In genomic region chr6:127454809-127455208, GRCm38 (mm10) we compare ENCODE assay signal across 11 mouse cellular contexts. TPM values are rescaled to one million over a fixed set of nuclear protein-coding genes. Genes with fewer than 3 reads are reported as not detected.
DNase-seq lines count a peak whose midpoint lies in the region; ATAC-seq lines count a peak whose summit lies in the region.
"Had no signal": no experiment of that assay in that cellular context is flagged by ENCODE, and none has a peak within 500 bp of the region (broad histone marks: within the 10 kb centered on the region; RNA-seq: fewer than 3 reads in every experiment).

No protein-coding gene starts in this region.

- no peak for ATAC-seq in kidney, embryonic 15.5 days (replicated peaks; ENCODE audit: low FRiP score)
- no peak for ATAC-seq in hindbrain, embryonic 14.5 days (ENCODE audit: low FRiP score)
- no peak for ATAC-seq in midbrain, embryonic 12.5 days (ENCODE audit: low FRiP score, low read depth)
- ATAC-seq in monocyte, adult 5-6 weeks (replicated peaks; ENCODE audit: insufficient number of reproducible peaks, low FRiP score, low TSS enrichment, poor library complexity, severe bottlenecking), result no peak

- no peaks in the 10 kb centered on the region for H3K36me3 ChIP-seq in kidney, embryonic 15.5 days
- no peaks in the 10 kb centered on the region for H3K36me3 ChIP-seq in forebrain, embryonic 10.5 days (replicated peaks)
- no peaks in the 10 kb centered on the region for H3K36me3 ChIP-seq in hindbrain, embryonic 14.5 days (replicated peaks; ENCODE audit: control insufficient read depth, insufficient read depth)
- no peaks in the 10 kb centered on the region for H3K36me3 ChIP-seq in midbrain, embryonic 12.5 days

- H3K4me2 ChIP-seq in kidney, embryonic 15.5 days, result peak overlapping the region; percentile 64
- H3K4me2 ChIP-seq in hindbrain, embryonic 14.5 days (replicated peaks), result peak overlapping the region; percentile 73
- H3K4me2 ChIP-seq in midbrain, embryonic 12.5 days (replicated peaks), result peak overlapping the region; percentile 59

- peaks cover 12% of the 10 kb centered on the region; the same call in 1 of the 2 replicates for H3K4me1 ChIP-seq in kidney, embryonic 15.5 days
- peaks cover 35% of the 10 kb centered on the region for H3K4me1 ChIP-seq in forebrain, embryonic 10.5 days
- H3K4me1 ChIP-seq in hindbrain, embryonic 14.5 days (replicated peaks; ENCODE audit: control insufficient read depth, insufficient read depth, low read length), result peaks cover 11% of the 10 kb centered on the region
- peaks cover 23% of the 10 kb centered on the region for H3K4me1 ChIP-seq in midbrain, embryonic 12.5 days

- H3K27ac ChIP-seq in kidney, embryonic 15.5 days, result no peak overlapping the region
- H3K27ac ChIP-seq in forebrain, embryonic 10.5 days, result no peak overlapping the region
- H3K27ac ChIP-seq in hindbrain, embryonic 14.5 days, result peak overlapping the region; percentile 10; the same call in 1 of the 2 replicates
- H3K27ac ChIP-seq in midbrain, embryonic 12.5 days (replicated peaks), result no peak overlapping the region

- peaks cover 11% of the 10 kb centered on the region for H3K27me3 ChIP-seq in kidney, embryonic 15.5 days
- H3K27me3 ChIP-seq in forebrain, embryonic 10.5 days (ENCODE audit: poor library complexity, severe bottlenecking), result no peaks in the 10 kb centered on the region
- no peaks in the 10 kb centered on the region for H3K27me3 ChIP-seq in hindbrain, embryonic 14.5 days (ENCODE audit: control insufficient read depth, insufficient read depth, low read length)
- no peaks in the 10 kb centered on the region for H3K27me3 ChIP-seq in midbrain, embryonic 12.5 days

- H3K9ac ChIP-seq in kidney, embryonic 15.5 days, result no peak overlapping the region
- peak overlapping the region; percentile 83; the same call in 1 of the 2 replicates for H3K9ac ChIP-seq in hindbrain, embryonic 14.5 days
- H3K9ac ChIP-seq in midbrain, embryonic 12.5 days (replicated peaks), result no peak overlapping the region; the same call in 1 of the 2 replicates

- no peaks in the 10 kb centered on the region for H3K9me3 ChIP-seq in kidney, embryonic 15.5 days (replicated peaks)
- no peaks in the 10 kb centered on the region for H3K9me3 ChIP-seq in forebrain, embryonic 10.5 days
- H3K9me3 ChIP-seq in hindbrain, embryonic 14.5 days (ENCODE audit: control insufficient read depth, low read length), result no peaks in the 10 kb centered on the region
- no peaks in the 10 kb centered on the region for H3K9me3 ChIP-seq in midbrain, embryonic 12.5 days

- intact Hi-C loops in left cerebral cortex, postnatal 25 days (cut with DNase I), result loop anchor here (5.0 kb wide), 1 partner anchor 503 kb away; no protein-coding TSS in a partner anchor

- H3K4me3 ChIP-seq in kidney, embryonic 15.5 days (replicated peaks), result peak overlapping the region; percentile 62; the same call in 1 of the 2 replicates
- H3K4me3 ChIP-seq in forebrain, embryonic 10.5 days, result peak overlapping the region; percentile 82
- H3K4me3 ChIP-seq in hindbrain, embryonic 14.5 days (replicated peaks; ENCODE audit: low read length), result peak overlapping the region; percentile 59
- H3K4me3 ChIP-seq in midbrain, embryonic 12.5 days, result peak overlapping the region; percentile 57

- DNase-seq in kidney, postnatal 10 days, result no peak
- DNase-seq in forebrain, embryonic 10.5 days (ENCODE audit: extremely low spot score, low spot score), result no peak
- no peak for DNase-seq in hindbrain, embryonic 14.5 days (ENCODE audit: low spot score)
- no peak for DNase-seq in embryo, embryonic 10.5 days (ENCODE audit: low spot score)
- no peak for DNase-seq in left cerebral cortex, postnatal 25 days (ENCODE audit: low spot score in 2 of 2)
- DNase-seq: lung, adult 2 months; retina, postnatal 1 day; thymus, postnatal 25 days had no signal

- WGBS in kidney, embryonic 15.5 days, result 86% methylated on average over 6 of the region's 6 CpGs
- WGBS in forebrain, embryonic 10.5 days, result 92% methylated on average over 6 of the region's 6 CpGs
- WGBS in hindbrain, embryonic 14.5 days, result 85% methylated on average over 6 of the region's 6 CpGs
- 95% methylated on average over 6 of the region's 6 CpGs for WGBS in midbrain, embryonic 12.5 days

RNA-seq across cellular contexts. Expression of gene Parp11, which starts 8.2 kb away (rescaled TPM):
- polyA plus RNA-seq in kidney, embryonic 15.5 days (2015; fragmentation: Nextera tagmentation; extraction: Ambion mirVana), result 23.9 and 28.4 TPM in 2 replicates
- 35.3 and 38.8 TPM in 2 replicates for polyA plus RNA-seq in forebrain, embryonic 10.5 days (2016; fragmentation: Nextera tagmentation; extraction: Ambion mirVana)
- 85.8 and 95.7 TPM in 2 replicates for polyA plus RNA-seq in hindbrain, embryonic 14.5 days (2014; fragmentation: Nextera tagmentation; extraction: Ambion mirVana)
- 71.8 and 72.0 TPM in 2 replicates for polyA plus RNA-seq in midbrain, embryonic 12.5 days (2016; fragmentation: Nextera tagmentation; extraction: Ambion mirVana)
- 10 to 100 TPM; 29.8 to 33.1 TPM for total RNA-seq in left cerebral cortex, postnatal 25 days (2021)
- 16.5 to 49.2 TPM (median 31.2 TPM) in 3 replicates for total RNA-seq in monocyte, adult 5-6 weeks (2017)
